Mouse (Mus musculus) spleen, postnatal 10 days (tissue): Measurements from ENCODE around the gene Pkmyt1.

Experiments
- DNase-seq, 2 experiments: peaks; one replicate each; pipeline ENCODE4 v3.0.0; 2021 to 2022; ENCODE audit warnings: low spot score in 2 of 2

The Pkmyt1 gene

DNA sequence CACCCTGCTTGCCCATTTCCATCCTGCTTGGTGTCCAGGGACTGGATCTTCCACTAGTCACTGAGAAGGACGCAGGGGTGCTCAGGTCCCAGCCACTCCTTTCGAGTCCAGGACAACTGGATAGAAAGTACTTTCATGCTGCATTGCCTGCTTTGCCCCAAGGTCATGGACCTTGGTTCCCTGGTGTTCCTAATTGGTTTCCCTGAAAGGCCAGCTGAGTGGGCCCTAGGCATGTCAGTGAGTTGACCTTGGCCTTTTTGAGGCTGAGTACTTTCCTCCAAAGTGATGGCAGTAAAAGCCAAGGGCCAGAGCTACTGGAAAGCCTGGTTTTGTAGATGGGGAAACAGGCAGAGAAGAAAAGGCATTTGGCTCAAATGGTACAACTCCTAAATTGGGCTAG lies 4.2 kb upstream of the Pkmyt1 start:
- no peak for DNase-seq

DNA sequence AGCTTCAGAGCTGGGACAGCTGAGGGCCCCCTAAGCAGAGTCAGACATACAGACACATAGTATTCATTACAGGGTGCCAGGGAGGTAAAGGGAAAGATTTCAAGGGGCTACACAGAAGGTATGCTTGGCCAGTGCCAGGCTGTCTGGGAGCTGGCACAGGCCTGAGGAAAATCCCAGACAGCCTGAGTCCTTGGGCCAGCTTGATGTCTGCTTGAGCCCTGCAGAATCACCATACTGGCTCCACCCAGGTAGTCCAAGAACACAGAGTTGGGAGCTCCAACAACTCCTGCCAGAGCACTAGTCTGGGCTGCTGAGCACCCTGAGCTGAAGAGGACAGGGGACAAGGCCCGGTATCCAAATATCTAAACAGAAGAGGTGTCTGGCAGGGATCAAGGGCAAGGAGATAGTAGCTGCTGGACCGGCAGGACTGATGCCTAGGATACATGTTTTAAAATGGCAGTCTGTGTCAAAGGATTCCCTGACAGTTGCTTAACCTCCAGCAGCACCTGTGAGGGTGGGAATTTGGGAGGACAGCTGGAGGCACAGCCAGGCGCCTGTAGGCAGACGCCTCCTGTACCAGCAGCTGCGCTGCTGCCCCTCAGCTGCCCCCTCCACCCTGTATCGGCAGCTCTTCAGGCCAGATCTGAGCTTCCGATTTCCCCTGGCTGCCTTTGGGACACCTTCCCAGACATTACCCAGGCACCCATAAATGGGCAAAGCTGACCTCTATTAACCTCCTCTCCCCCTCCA lies 3.6 kb upstream of the Pkmyt1 start, which contains the start of gene 1520401A03Rik:
TSS of gene 1520401A03Rik (minus strand) at position 408 of the 750 bp plus-strand sequence.
- no peak for DNase-seq

- no peak for DNase-seq
Measured at GRCm38 (mm10) chr17:23725477-23725876, 659 bp upstream of the Pkmyt1 start.

DNA sequence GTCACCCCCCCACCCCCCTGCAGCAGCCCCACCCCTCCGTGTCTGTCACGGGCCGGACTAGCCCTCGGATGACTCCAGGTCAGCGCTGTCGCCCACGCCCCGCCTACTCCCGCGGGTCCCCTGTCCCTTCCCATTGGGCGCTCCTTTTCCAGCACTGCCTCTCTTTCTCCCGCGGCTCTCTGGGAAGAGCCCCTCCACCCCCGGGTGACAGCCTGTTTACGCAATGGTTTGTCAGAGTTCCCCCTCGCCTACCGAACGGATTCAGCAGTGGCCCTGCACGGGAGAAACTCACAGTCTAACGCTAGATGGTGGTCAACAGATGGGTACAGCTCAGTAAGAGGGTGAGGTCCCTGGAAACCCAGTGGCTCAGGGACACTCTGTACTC lies 614 bp downstream of the Pkmyt1 start:
- DNase-seq, result peak; percentile 67 to 76

- no peak for DNase-seq
Measured at GRCm38 (mm10) chr17:23730441-23730840, 4.3 kb downstream of the Pkmyt1 start.

DNA sequence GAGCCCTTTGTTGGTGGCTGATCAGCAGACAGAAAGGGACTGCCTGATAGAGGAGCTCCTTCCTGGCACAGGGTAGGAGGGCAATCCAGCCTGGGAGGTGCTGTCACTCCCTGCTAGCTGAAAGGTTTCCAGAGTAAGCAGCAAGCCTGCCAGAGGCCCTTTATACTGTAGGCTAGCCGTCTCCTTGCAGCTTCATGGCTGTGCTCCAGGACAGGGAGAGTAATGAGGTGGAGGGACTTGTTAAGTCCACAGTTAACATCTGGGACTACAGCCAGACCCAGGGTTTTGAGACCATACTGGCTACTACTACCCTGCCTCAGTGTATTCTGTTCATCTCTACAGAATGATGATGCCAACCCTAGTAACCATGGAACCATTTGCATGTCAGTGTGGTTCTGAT lies 8.2 kb downstream of the Pkmyt1 start:
- DNase-seq, result no peak

DNA sequence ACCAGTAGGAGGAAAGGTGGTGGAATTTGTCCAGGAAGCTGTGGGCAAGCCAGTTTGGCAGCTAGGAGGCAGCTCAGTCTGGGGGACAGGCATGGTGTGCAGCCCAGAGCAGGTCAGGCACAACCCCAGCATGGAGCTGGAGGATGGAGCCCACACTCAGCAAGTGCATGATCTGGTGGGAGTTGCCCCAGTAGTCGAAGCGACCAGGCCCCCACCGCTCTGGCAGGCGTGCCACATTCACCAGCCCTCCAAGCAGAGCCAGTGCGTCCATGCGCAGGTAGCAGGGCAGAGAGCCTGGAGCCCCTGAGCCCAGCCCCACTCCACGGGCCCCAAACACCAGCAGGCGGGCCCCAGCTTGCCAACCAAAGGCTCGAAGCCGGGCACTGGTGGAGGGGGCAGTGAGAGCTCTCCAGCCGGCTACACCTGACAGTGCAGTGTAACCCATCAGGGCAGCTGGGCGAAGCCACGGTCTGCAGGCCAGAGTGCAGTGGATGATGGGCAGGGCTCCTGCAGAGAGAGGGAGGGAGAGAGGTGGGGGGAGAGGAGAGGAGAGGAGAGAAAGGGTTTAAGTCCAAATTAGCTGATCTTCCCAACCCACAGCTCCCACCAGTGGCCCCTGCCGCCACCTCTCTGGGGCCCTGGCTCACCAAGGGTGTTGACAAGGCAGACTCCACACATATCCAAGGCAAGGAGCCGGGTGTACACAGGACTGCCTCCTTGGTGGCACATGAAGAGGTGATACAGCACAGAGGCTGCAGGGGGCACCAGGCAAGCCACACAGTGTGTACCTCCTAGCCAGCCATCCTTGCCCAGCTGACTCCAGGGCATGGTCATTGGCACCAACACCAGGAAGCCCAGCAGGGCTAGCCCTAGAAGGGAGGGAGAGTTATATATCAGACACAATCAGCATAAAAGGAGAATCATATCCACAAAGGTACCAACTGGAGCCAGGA lies 11.6 kb downstream of the Pkmyt1 start:
- peak; percentile 19 to 46 for DNase-seq

- DNase-seq, result no peak
Measured at GRCm38 (mm10) chr17:23738836-23739201, 12.7 kb downstream of the Pkmyt1 start.

DNA sequence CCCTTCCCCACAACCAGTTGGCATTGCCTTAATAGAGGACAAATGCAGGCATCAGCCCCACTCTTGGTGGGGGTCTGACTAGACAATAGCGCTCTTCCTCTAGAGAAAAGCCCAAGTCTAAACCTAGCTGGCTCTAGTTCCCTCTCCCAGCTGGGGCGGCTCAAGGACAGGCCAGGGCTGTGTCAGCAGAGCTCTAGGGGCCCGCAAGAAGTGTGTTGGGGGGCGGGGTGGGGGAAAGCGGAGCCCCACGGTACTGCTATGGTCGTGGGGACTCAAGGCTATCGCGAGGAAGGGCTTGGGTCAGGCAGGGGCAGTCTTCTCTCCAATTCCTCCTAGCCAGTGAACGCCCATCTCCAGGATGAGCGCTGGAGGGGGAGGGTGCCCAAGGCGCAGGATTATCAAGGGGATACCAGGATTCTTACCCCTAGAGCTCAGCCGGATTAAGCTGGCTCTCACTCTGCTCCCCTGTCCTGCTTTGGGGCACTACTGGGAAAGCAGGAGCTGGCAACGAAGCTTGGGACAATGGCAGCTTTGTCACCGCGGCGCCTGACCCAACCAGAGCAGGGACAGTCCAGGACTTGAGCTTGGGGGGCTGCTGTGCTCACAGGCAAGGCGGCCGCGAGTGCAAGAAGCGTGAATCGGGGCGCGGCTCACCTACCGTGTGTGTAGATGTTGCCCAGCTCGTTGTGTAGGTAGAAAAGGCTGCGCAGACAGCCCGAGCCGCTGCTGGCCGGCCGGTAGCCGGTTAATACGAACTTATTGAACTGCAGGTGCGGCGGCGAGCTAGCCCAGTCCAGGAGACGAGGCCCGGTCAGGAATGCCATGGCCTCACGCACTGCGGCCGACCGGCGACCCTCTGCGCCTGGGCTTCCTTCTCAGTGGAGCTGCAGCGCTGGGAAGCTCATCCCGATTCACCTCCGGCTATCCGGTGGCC lies 13.3 kb downstream of the Pkmyt1 start:
- peak in 1 of 2 experiments; percentile 58 for DNase-seq

DNA sequence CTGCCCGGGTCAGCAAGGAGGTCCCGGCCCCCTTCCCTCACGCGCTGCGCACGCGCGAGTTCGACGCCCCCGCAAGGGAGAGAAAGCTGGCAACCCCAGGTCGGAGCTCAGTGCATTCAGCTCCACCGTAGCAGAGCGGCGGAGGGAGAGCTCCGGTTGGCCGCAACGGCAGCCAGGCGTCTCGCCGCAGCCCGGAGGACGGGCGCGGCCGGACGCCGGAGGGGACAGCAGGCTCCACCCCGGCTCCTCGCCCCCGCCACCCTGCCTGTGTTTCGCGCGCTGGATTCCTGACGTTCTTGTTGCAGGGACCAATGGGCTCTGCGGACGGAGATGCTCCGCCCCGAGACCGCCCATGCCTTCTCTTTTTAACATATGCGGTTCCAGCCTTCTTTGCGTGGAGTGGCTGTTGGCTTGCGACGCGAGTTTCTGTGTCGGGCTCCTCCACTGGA lies 14.0 kb downstream of the Pkmyt1 start:
- DNase-seq, result peak; percentile 74 to 89

- DNase-seq, result peak in 1 of 2 experiments; percentile 68
Measured at GRCm38 (mm10) chr17:23740598-23741021, 14.5 kb downstream of the Pkmyt1 start, which contains the start of gene Paqr4. Gene Paqr4 (minus strand): TSS chr17:23740867.

DNA sequence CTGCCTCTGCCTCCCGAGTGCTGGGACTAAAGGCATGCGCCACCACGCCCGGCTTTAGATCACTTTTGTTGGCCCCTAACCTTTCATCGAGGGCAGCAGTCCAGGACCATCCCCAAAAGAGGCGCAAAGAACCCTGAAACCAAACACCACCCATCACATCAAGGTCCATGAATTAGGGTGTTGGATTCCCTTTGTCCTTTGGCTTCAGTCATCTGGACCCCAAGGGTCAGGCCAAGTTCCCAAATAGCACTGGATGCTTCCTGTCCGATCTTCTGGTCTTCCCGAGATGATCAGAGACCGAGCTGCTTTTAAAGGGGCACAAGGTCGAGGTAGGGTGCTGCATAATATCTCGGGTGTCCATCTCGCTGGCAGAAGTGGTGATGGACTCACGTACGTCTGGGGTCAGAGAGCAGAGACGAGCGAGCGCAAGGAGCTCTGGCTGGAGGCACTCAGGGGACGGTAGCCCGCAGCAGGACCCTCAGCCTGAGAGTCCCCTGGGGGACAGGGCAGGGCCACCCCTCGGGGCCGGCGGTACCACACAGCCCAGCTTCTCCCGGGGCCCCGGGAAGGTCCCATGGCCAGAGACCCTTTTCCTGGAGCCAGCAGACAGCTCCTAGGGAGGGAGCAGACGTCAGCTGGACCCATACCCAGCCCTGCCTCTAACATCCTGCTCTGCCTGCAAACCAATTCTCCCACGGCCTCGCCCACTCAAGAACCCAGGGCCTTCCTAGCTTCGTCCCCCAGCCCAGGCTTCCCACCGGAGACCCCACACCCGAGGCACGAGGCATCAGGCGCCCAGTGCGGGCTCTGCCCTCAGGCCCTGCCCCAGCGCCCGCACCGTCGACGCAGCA lies 15.4 kb downstream of the Pkmyt1 start:
- DNase-seq, result no peak

- peak; percentile 32 to 68 for DNase-seq
Measured at GRCm38 (mm10) chr17:23742210-23742793, 16.2 kb downstream of the Pkmyt1 start.

DNA sequence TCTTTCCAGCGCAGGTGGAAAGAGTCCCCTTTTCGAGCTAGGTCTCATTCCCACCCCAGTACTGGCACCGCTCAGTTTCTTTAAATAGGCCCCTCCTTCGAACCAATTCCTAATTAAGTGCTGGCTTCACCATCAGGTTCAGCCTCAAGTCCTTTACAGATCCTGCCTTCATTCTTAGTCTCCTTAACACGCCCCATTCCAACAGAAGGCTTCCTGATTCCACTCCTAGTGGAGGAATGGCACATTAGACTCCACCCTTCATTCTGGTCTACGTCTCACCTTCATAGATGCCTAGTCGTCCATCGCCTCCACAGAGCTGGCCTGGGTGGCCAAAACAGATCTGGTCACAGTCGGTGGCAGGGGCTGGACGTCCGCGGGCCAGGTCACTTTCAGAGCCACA lies 16.8 kb downstream of the Pkmyt1 start:
- DNase-seq, result no peak

DNA sequence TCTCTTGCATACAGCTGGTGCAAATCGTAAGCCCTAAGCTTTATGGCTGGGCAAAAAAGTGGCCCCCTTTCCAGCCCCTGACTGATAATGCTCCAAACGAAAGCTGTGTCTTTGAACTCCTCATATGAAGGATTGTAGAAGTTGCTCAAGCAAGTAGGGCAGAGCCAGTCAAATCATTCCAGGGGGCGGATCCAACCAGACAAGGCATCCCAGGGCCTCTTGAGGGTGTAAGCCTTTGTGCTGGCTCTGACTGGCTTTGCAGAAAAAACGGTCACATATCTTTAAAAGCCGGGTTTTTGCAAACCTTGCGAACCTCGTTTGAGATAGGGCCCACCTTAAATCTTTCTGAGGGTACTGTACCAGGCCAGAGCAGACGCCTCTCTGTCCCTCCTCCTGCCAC lies 17.9 kb downstream of the Pkmyt1 start:
- DNase-seq, result no peak

DNA sequence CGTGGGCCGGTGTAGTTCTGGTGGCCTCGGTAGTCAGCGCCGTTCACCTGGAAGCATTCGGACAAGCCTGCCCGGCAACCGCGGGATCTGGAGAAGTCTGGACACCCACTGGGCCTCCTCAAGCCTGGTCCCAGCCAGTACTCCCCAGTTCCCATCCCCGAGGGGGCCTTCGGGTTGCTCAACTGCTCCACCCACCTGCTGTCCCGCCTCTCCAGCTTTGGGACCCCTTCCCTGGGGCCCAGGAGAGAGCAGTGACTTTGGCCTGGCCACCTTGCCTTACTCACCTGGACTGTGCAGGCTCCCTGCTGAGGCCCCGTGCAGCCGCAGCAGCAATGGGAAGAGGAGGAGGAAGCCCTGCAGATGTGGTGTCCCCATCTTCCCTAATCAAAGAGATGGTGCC lies 18.5 kb downstream of the Pkmyt1 start:
- DNase-seq, result no peak

DNA sequence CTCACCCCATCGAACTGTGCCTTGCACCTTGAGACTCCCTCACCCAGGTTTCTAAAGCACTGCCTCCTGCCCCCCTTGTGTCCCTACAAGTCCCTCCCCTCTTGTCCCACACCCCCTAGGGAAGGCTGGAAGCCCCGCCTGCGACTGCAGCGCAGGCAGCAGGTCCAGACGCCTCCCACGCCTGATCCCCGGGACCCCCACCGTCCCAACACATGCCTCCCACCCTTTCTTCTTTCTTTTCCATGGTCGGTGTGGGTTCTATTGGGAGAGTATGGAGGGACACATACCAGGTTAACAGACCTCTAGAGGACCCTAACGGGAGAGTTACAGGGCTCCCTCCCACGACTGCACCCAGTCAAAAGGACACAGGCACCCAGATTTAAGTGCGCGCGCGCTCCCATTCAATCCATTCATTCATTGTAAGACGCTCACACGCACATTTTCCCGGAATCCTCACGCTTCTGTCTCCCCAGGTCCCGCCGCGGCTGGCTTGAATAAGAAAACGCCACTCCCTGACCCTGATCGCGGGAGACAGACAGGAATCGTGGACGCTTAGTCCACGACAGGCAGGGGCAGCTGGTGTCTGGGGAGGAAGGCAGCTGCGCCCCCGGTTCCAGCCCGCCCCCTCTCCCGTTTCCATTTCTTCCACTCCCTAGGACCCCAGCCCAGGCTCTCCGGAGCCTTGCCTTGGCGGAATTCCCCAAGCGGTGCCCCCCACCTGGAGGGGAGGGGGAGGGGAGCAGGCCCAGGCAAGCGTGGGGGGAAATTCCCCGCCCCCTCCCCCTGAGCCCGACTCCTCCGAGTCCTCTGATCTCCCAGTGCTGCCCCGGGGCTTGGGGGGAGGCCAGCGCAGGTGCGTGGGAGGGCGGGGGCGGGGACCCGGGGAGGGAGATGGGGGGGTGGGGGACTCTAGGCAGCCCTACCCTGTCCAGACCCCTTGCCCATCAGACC lies 19.4 kb downstream of the Pkmyt1 start, which contains the start of gene Kremen2:
TSS of gene Kremen2 (minus strand) at position 533 of the 951 bp plus-strand sequence.
- DNase-seq, result no peak

DNA sequence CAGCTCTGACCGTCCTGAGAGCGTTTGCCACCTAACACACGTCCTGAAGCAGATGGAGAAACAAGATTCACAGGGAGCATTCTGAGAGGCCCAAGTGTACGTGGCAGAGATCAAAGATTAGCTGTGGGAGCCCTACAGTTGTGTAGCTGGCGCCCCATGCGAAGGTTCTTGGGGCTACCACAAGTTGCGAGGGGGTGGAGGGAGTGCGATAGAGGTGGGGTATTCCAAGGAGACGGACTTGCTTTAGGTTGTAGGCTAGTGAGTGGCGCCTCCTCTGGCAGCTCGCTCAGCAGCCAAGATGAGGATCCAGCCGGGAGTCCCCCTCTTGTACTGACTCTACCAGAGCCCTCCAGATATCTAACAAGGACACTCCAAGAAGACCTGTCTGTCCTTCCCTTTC lies 20.2 kb downstream of the Pkmyt1 start:
- DNase-seq, result no peak

- no peak for DNase-seq
Measured at GRCm38 (mm10) chr17:23746767-23747166, 20.6 kb downstream of the Pkmyt1 start.
